Mouse (Mus musculus) hindbrain, embryonic 14.5 days (tissue): ENCODE data around the gene Mybpc3. TPM values are rescaled to one million over a fixed set of nuclear protein-coding genes. Genes with fewer than 3 reads are reported as not detected.

Experiments used
- ATAC-seq: fragments of 200-750 bp; cut with Nextera tagmentation; 2 replicates; pipeline ENCODE4 v1.8.0; 2017; ENCODE audit warnings: moderate number of reproducible peaks, mild to moderate bottlenecking, moderate TSS enrichment, moderate library complexity; ENCODE audit not compliant: low FRiP score
- DNase-seq: peaks from one replicate; pipeline ENCODE4 v3.0.0-alpha.2; 2015; ENCODE audit warnings: low spot score
- H3K27ac ChIP-seq: fragments of 300-500 bp; sonication (generic); 2 replicates; pipeline ENCODE4 v1.5.1; 2014; ENCODE audit warnings: mild to moderate bottlenecking, moderate library complexity
- H3K27me3 ChIP-seq: fragments of 300-500 bp; sonication (generic); 2 replicates; pipeline ENCODE4 v1.6.1; 2014; ENCODE audit warnings: mild to moderate bottlenecking, low read length, mixed read lengths; ENCODE audit not compliant: control insufficient read depth, insufficient read depth
- H3K36me3 ChIP-seq: fragments of 300-500 bp; sonication (generic); replicated peaks from 2 replicates; pipeline ENCODE4 v1.6.1; 2014; ENCODE audit not compliant: control insufficient read depth, insufficient read depth
- H3K4me1 ChIP-seq: fragments of 300-500 bp; sonication (generic); replicated peaks from 2 replicates; pipeline ENCODE4 v1.6.1; 2014; ENCODE audit warnings: antibody characterized with exemption, low read length, mixed read lengths; ENCODE audit not compliant: control insufficient read depth, insufficient read depth
- H3K4me2 ChIP-seq: fragments of 300-500 bp; sonication (generic); replicated peaks from 2 replicates; pipeline ENCODE4 v1.6.1; 2014; ENCODE audit warnings: mild to moderate bottlenecking, moderate library complexity
- H3K4me3 ChIP-seq: fragments of 300-500 bp; sonication (generic); replicated peaks from 2 replicates; pipeline ENCODE4 v1.5.1; 2014; ENCODE audit warnings: mild to moderate bottlenecking, low read length
- H3K9ac ChIP-seq: fragments of 300-500 bp; sonication (generic); 2 replicates; pipeline ENCODE4 v1.6.1; 2014
- H3K9me3 ChIP-seq: fragments of 300-500 bp; sonication (generic); 2 replicates; pipeline ENCODE4 v1.6.1; 2016; ENCODE audit warnings: low read length; ENCODE audit not compliant: control insufficient read depth
- WGBS: fragments of 180-500 bp; shearing (Covaris S2); extraction: QIAGEN DNeasy Blood & Tissue Kit; methylation state at CpG from one replicate; pipeline ENCODE4 v1.1.7; 2014; 5-methylcytosine and 5-hydroxymethylcytosine counted together
- polyA plus RNA-seq: library from polyadenylated mRNA; unstranded; fragments of >200 nt; fragmentation: Nextera tagmentation; extraction: Ambion mirVana; gene quantifications from 2 replicates; pipeline ENCODE4 v1.2.1, GENCODE M21; 2014

The Mybpc3 gene
- not detected in 2 replicates for polyA plus RNA-seq

GRCm38 (mm10) chr2:91117585-91118275, at the start of gene Mybpc3:
Gene Mybpc3, plus strand, starts transcription at chr2:91118144.
- no peak within 1 kb of the TSS for H3K27ac ChIP-seq
- H3K9ac ChIP-seq = no peak within 1 kb of the TSS
- no peaks in the 10 kb centered on the region for H3K36me3 ChIP-seq
- no peak within 1 kb of the TSS for H3K4me2 ChIP-seq
- no peak for DNase-seq
- no peaks in the 10 kb centered on the region for H3K9me3 ChIP-seq
- H3K4me3 ChIP-seq = no peak within 1 kb of the TSS
- WGBS = 81% methylated on average over 11 of the region's 11 CpGs
- peaks cover 6% of the 10 kb centered on the region; the same call in 1 of the 2 replicates for H3K4me1 ChIP-seq
- ATAC-seq = no peak
- H3K27me3 ChIP-seq = 0 out of 2 replicates have a peak, but pooled peaks cover 4% of the 10 kb centered on the region

- Histone ChIP-seq H3K9ac (peak overlapping the region; percentile 68), H3K4me1 (peaks cover 25% of the 10 kb centered on the region), H3K9me3 (no peaks in the 10 kb centered on the region), H3K4me3 (peak overlapping the region; percentile 55), H3K36me3 (peaks cover 32% of the 10 kb centered on the region), H3K27ac (no peak overlapping the region), H3K4me2 (peak overlapping the region; percentile 72), H3K27me3 (no peaks in the 10 kb centered on the region)
- DNase-seq (no peak), ATAC-seq (no peak)
- WGBS = 57% methylated on average over 13 of the region's 13 CpGs
These were observed 49.6 kb upstream of the Mybpc3 start for GRCm38 (mm10) chr2:91068162-91068871.

DNA sequence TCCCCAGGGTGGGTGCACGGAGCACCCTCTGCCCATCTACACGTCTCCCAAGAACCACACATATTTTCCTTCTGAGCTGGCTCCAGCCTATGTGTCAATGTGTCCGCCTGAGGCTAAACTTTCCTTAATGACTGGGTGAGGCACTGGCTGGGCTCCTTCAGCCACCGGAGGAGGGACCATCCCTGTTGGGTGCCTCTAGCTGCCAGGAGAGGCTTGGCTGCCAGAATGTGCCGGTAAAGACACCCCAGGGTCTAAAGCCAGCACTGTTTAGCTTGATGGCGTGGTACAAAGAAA, 49.1 kb upstream of the Mybpc3 start:
- Histone ChIP-seq H3K9ac (peak overlapping the region; percentile 68), H3K27ac (no peak overlapping the region), H3K36me3 (peaks cover 27% of the 10 kb centered on the region), H3K4me1 (peaks cover 25% of the 10 kb centered on the region), H3K9me3 (no peaks in the 10 kb centered on the region), H3K4me3 (peak overlapping the region; percentile 55), H3K27me3 (no peaks in the 10 kb centered on the region), H3K4me2 (peak overlapping the region; percentile 72)
- ATAC-seq (no peak), DNase-seq (no peak)
- 48% methylated on average over 6 of the region's 6 CpGs for WGBS

DNA sequence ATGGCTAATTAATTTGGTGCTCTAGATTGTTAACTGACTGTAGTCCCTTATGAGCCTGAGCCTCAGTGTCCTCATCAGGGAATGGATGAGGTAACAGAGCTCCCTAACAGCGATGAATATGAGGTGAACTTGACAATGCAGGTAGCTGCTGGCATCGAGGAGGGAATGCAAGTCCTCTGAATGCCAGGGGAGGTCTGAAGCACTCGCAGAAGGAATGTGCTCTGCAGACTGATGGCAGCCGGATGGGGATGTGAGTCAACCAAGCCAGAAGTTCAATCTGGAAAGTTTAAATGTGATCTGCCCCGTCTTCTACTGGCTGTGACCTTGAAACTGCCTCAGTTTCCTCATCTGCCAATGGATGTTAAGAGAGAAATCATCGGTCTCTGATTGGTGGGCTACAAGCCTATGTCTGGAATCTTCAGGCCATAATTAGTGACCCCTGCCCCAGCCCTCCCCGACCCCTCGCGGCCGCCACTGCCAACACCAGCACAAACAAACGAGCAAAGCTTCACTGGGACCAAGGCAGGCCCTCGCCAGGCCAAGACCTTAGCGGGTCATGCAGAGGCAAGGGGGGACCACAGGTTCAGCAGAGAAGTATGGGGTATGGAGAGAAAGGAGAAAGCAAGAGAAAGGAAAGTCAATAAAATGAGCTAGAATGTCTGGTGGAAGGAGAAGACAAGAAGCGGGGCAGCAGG, 48.5 kb upstream of the Mybpc3 start:
- peak overlapping the region; percentile 68 for H3K9ac ChIP-seq
- no peaks in the 10 kb centered on the region for H3K27me3 ChIP-seq
- WGBS = 9% methylated on average over 14 of the region's 14 CpGs
- peaks cover 25% of the 10 kb centered on the region for H3K4me1 ChIP-seq
- H3K36me3 ChIP-seq = peaks cover 21% of the 10 kb centered on the region
- peak overlapping the region; percentile 77 for H3K27ac ChIP-seq
- DNase-seq (no peak), ATAC-seq (peak; percentile 4; the same call in 1 of the 2 replicates)
- H3K4me2 ChIP-seq = peak overlapping the region; percentile 72
- H3K4me3 ChIP-seq = peak overlapping the region; percentile 55
- H3K9me3 ChIP-seq = no peaks in the 10 kb centered on the region

DNA sequence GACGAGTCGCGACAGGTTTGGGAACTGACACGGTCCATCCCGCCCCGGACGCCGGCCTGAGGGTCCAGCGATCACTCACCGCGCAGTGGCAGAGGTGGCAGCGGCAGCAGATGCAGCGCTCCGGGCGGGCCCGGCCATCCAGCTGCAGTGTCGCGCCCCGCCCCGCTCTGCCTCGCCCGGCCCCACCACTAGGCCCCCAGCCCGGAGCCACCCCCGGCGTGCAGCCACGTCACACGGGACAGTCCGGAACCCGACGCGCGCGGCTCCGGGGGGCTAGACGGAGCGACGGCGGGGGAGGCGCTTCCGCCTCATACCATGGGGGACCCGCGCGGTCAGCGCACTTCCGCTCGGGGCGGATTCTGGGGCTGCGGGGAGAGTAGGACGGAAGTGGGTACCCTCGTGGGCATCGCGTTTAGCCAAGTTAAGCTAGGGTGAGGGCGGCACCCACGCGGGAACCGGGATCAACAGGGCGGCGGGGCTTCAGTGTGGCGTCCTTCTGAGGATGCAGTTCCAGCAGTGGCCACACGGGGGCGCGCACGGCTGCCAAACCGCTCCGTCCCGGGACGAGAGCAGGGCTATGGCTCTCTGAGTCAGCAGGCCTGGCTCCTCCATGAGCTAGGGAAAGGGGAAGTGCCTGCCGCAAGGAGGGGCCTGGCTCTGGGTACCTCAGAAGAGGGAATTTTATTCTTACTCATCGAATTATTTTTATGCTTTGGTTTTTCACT, 47.7 kb upstream of the Mybpc3 start, which contains the start of gene Slc39a13:
Slc39a13 (minus strand) TSS at position 342 of the 725 bp plus-strand sequence.
- peak within 1 kb of the TSS; percentile 68 for H3K9ac ChIP-seq
- ATAC-seq (peak; percentile 96), DNase-seq (peak; percentile 95)
- H3K9me3 ChIP-seq = no peaks in the 10 kb centered on the region
- H3K4me1 ChIP-seq = peaks cover 25% of the 10 kb centered on the region
- H3K4me3 ChIP-seq = peak within 1 kb of the TSS; percentile 55
- WGBS = under 1% methylated on average over 63 of the region's 69 CpGs
- peak within 1 kb of the TSS; percentile 77 for H3K27ac ChIP-seq
- H3K36me3 ChIP-seq = peaks cover 13% of the 10 kb centered on the region; the same call in 1 of the 2 replicates
- no peaks in the 10 kb centered on the region for H3K27me3 ChIP-seq
- H3K4me2 ChIP-seq = peak within 1 kb of the TSS; percentile 72

GRCm38 (mm10) chr2:91071059-91071458, 46.9 kb upstream of the Mybpc3 start:
- Histone ChIP-seq H3K9me3 (no peaks in the 10 kb centered on the region), H3K9ac (peak overlapping the region; percentile 68), H3K36me3 (peaks cover 11% of the 10 kb centered on the region; the same call in 1 of the 2 replicates), H3K4me1 (peaks cover 25% of the 10 kb centered on the region), H3K27me3 (no peaks in the 10 kb centered on the region), H3K4me2 (peak overlapping the region; percentile 72), H3K4me3 (peak overlapping the region; percentile 55), H3K27ac (peak overlapping the region; percentile 77)
- DNase-seq (no peak), ATAC-seq (0 out of 2 replicates have a peak, but pooled peaks have one; percentile 0)
- WGBS = 86% methylated on average over 10 of the region's 10 CpGs

GRCm38 (mm10) chr2:91072092-91072491, 45.9 kb upstream of the Mybpc3 start:
- Histone ChIP-seq H3K36me3 (peaks cover 1% of the 10 kb centered on the region; the same call in 1 of the 2 replicates), H3K27me3 (no peaks in the 10 kb centered on the region), H3K4me3 (no peak overlapping the region), H3K4me1 (peaks cover 25% of the 10 kb centered on the region), H3K27ac (no peak overlapping the region), H3K9ac (no peak overlapping the region), H3K4me2 (no peak overlapping the region), H3K9me3 (no peaks in the 10 kb centered on the region)
- 34% methylated on average over 1 of the region's 1 CpGs for WGBS
- DNase-seq (no peak), ATAC-seq (no peak)

GRCm38 (mm10) chr2:91077957-91078313, 40.0 kb upstream of the Mybpc3 start:
- peak; percentile 49 for DNase-seq
- no peaks in the 10 kb centered on the region for H3K36me3 ChIP-seq
- no peaks in the 10 kb centered on the region for H3K9me3 ChIP-seq
- 14% methylated on average over 12 of the region's 12 CpGs for WGBS
- peak overlapping the region; percentile 72 for H3K9ac ChIP-seq
- ATAC-seq = no peak
- no peaks in the 10 kb centered on the region for H3K27me3 ChIP-seq
- H3K4me3 ChIP-seq = peak overlapping the region; percentile 45
- H3K4me1 ChIP-seq = peaks cover 5% of the 10 kb centered on the region; the same call in 1 of the 2 replicates
- no peak overlapping the region for H3K27ac ChIP-seq
- H3K4me2 ChIP-seq = peak overlapping the region; percentile 91
